Mouse (Mus musculus) limb, embryonic 14.5 days (tissue): ENCODE data around the gene Tctn1. TPM values are rescaled to one million over a fixed set of nuclear protein-coding genes. Genes with fewer than 3 reads are reported as not detected.

Source experiments
- ATAC-seq: fragments of 200-750 bp; cut with Nextera tagmentation; 2 replicates; pipeline ENCODE4 v1.8.0; 2017; ENCODE audit warnings: low read depth, moderate number of reproducible peaks, moderate TSS enrichment; ENCODE audit not compliant: low FRiP score
- DNase-seq: peaks from one replicate; pipeline ENCODE4 v3.0.0-alpha.2; 2015; ENCODE audit warnings: low spot score
- H3K27ac ChIP-seq: fragments of 300-500 bp; sonication (generic); replicated peaks from 2 replicates; pipeline ENCODE4 v1.5.1; 2014; ENCODE audit warnings: low read depth, mild to moderate bottlenecking, low read length, moderate library complexity, mixed read lengths
- H3K27me3 ChIP-seq: fragments of 300-500 bp; sonication (generic); 2 replicates; pipeline ENCODE4 v1.6.1; 2014; ENCODE audit warnings: low read length, mixed read lengths; ENCODE audit not compliant: control insufficient read depth, insufficient read depth
- H3K36me3 ChIP-seq: fragments of 300-500 bp; sonication (generic); 2 replicates; pipeline ENCODE4 v1.6.1; 2014; ENCODE audit warnings: mild to moderate bottlenecking, low read length, moderate library complexity, mixed read lengths; ENCODE audit not compliant: control insufficient read depth, insufficient read depth
- H3K4me1 ChIP-seq: fragments of 300-500 bp; sonication (generic); 2 replicates; pipeline ENCODE4 v1.6.1; 2014; ENCODE audit warnings: antibody characterized with exemption, low read length, mixed read lengths; ENCODE audit not compliant: control insufficient read depth, insufficient read depth
- H3K4me2 ChIP-seq: fragments of 300-500 bp; sonication (generic); replicated peaks from 2 replicates; pipeline ENCODE4 v1.6.1; 2014; ENCODE audit warnings: low read depth, mild to moderate bottlenecking, low read length, moderate library complexity; ENCODE audit not compliant: severe bottlenecking
- H3K4me3 ChIP-seq: fragments of 300-500 bp; sonication (generic); replicated peaks from 2 replicates; pipeline ENCODE4 v1.5.1; 2014; ENCODE audit warnings: low read length
- H3K9ac ChIP-seq: fragments of 300-500 bp; sonication (generic); 2 replicates; pipeline ENCODE4 v1.6.1; 2014; ENCODE audit warnings: mild to moderate bottlenecking, low read depth, low read length, moderate library complexity; ENCODE audit not compliant: severe bottlenecking
- H3K9me3 ChIP-seq: fragments of 300-500 bp; sonication (generic); 2 replicates; pipeline ENCODE4 v1.6.1; 2016; ENCODE audit warnings: low read length; ENCODE audit not compliant: control insufficient read depth
- POLR2A ChIP-seq: fragments of 200-500 bp; IDR thresholded peaks from 2 replicates; pipeline ENCODE4 v1.8.0; 2012; ENCODE audit warnings: inconsistent platforms, mild to moderate bottlenecking, moderate library complexity, borderline replicate concordance; ENCODE audit not compliant: insufficient read depth, insufficient read length; ENCODE audit errors: extremely low read depth
- WGBS: fragments of 180-500 bp; shearing (Covaris S2); extraction: QIAGEN DNeasy Blood & Tissue Kit; methylation state at CpG from one replicate; pipeline ENCODE4 v1.1.7; 2014; 5-methylcytosine and 5-hydroxymethylcytosine counted together
- polyA plus RNA-seq, 2 experiments: library from polyadenylated mRNA; depleted of rRNA in 1 of 2; stranded (reverse) in 1 of 2; unstranded in 1 of 2; fragments of >200 nt; fragmentation: Nextera tagmentation in 1 of 2; extraction: Ambion mirVana in 1 of 2; gene quantifications; 2 replicates each; pipeline versions ENCODE4 v1.2.1 to v1.2.3; 2012 to 2014

Tctn1 gene
- polyA plus RNA-seq, 2 experiments, result 5.5 to 28.3 TPM

GRCm38 (mm10) chr5:122306536-122306935, 42.3 kb upstream of the Tctn1 start:
- Histone ChIP-seq H3K9ac (no peak overlapping the region), H3K4me3 (no peak overlapping the region), H3K36me3 (peaks cover 25% of the 10 kb centered on the region), H3K9me3 (no peaks in the 10 kb centered on the region), H3K27me3 (no peaks in the 10 kb centered on the region), H3K27ac (no peak overlapping the region), H3K4me2 (no peak overlapping the region), H3K4me1 (peaks cover 9% of the 10 kb centered on the region)
- WGBS, result 89% methylated on average over 3 of the region's 3 CpGs
- DNase-seq (no peak), ATAC-seq (no peak)
- no peak for TF ChIP-seq POLR2A

GRCm38 (mm10) chr5:122305472-122305871, 41.2 kb upstream of the Tctn1 start:
- Histone ChIP-seq H3K9me3 (no peaks in the 10 kb centered on the region), H3K36me3 (peaks cover 17% of the 10 kb centered on the region), H3K4me1 (peaks cover 9% of the 10 kb centered on the region), H3K27me3 (no peaks in the 10 kb centered on the region), H3K27ac (no peak overlapping the region), H3K4me3 (no peak overlapping the region), H3K9ac (no peak overlapping the region), H3K4me2 (no peak overlapping the region)
- no peak for DNase-seq
- no peak for ATAC-seq
- no peak for TF ChIP-seq POLR2A
- WGBS, result 93% methylated on average over 7 of the region's 7 CpGs

- TF ChIP-seq POLR2A, result no peak
Measured at GRCm38 (mm10) chr5:122304541-122304940, 40.3 kb upstream of the Tctn1 start.

GRCm38 (mm10) chr5:122303937-122304336, 39.7 kb upstream of the Tctn1 start:
- no peaks in the 10 kb centered on the region for H3K27me3 ChIP-seq
- no peaks in the 10 kb centered on the region for H3K9me3 ChIP-seq
- H3K36me3 ChIP-seq, result peaks cover 11% of the 10 kb centered on the region
- ATAC-seq (no peak), DNase-seq (peak; percentile 37)
- WGBS, result 80% methylated on average over 7 of the region's 7 CpGs
- no peak overlapping the region for H3K9ac ChIP-seq
- H3K4me2 ChIP-seq, result no peak overlapping the region
- no peak overlapping the region for H3K4me3 ChIP-seq
- peak overlapping the region; percentile 52; the same call in 1 of the 2 replicates for H3K27ac ChIP-seq
- TF ChIP-seq POLR2A, result no peak
- H3K4me1 ChIP-seq, result peaks cover 9% of the 10 kb centered on the region

More at GRCm38 (mm10) chr5:122304541-122304940, 40.3 kb upstream of the Tctn1 start:
- WGBS, result 77% methylated on average over 6 of the region's 6 CpGs
- Histone ChIP-seq H3K36me3 (peaks cover 14% of the 10 kb centered on the region), H3K27me3 (no peaks in the 10 kb centered on the region), H3K4me3 (no peak overlapping the region), H3K4me2 (no peak overlapping the region), H3K9me3 (no peaks in the 10 kb centered on the region), H3K4me1 (peaks cover 9% of the 10 kb centered on the region), H3K9ac (no peak overlapping the region), H3K27ac (peak overlapping the region; percentile 52; the same call in 1 of the 2 replicates)
- no peak for DNase-seq
- no peak for ATAC-seq

GRCm38 (mm10) chr5:122302810-122303745, 38.8 kb upstream of the Tctn1 start:
- Histone ChIP-seq H3K36me3 (peaks cover 3% of the 10 kb centered on the region), H3K9me3 (no peaks in the 10 kb centered on the region), H3K27ac (peak overlapping the region; percentile 48), H3K4me3 (no peak overlapping the region), H3K27me3 (no peaks in the 10 kb centered on the region), H3K4me2 (no peak overlapping the region), H3K9ac (peak overlapping the region; percentile 18; the same call in 1 of the 2 replicates), H3K4me1 (peaks cover 9% of the 10 kb centered on the region)
- no peak for TF ChIP-seq POLR2A
- DNase-seq, result no peak
- WGBS, result 58% methylated on average over 17 of the region's 17 CpGs
- ATAC-seq, result peak; percentile 53; the same call in 1 of the 2 replicates
